Mouse (Mus musculus) spleen, adult 2 months (tissue): ENCODE results near the gene Itgb5.

Experiments
- CTCF ChIP-seq: fragments of 200-500 bp; IDR thresholded peaks from 2 replicates; pipeline ENCODE4 v1.5.1; 2011; ENCODE audit warnings: mild to moderate bottlenecking, inconsistent platforms; ENCODE audit not compliant: insufficient read depth, insufficient read length, insufficient replicate concordance; ENCODE audit errors: extremely low read depth
- POLR2A ChIP-seq: fragments of 200-500 bp; IDR thresholded peaks from 2 replicates; pipeline ENCODE4 v1.6.1; 2011; ENCODE audit warnings: low read depth, low read length, inconsistent platforms

DNA sequence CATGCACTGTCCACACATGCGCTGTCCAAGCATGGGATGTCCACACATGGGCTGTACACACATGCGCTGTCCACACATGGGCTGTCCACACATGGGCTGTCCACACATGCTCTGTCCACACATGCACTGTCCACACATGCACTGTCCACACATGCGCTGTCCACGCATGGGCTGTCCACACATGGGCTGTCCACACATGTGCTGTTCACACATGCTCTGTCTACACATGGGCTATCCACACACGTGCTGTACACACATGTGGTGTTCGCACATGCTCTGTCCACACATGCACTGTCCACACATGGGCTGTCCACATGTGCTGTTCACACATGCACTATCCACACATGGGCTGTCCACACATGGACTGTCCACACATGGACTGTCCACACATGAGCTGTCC is 154.2 kb downstream of the Itgb5 start:
- TF ChIP-seq POLR2A (no peak), CTCF (no peak)
